Mouse (Mus musculus) midbrain, postnatal 0 days (tissue): ENCODE results near the gene Gm42688. TPM values are rescaled to one million over a fixed set of nuclear protein-coding genes. Genes with fewer than 3 reads are reported as not detected.

Experiments used
- ATAC-seq: fragments of 200-750 bp; cut with Nextera tagmentation; 2 replicates; pipeline ENCODE4 v1.8.0; 2017; ENCODE audit warnings: moderate number of reproducible peaks, mild to moderate bottlenecking, moderate TSS enrichment, moderate library complexity; ENCODE audit not compliant: low FRiP score
- DNase-seq: peaks from one replicate; pipeline ENCODE4 v3.0.0-alpha.2; 2015; ENCODE audit warnings: low spot score
- H3K27ac ChIP-seq: fragments of 300-500 bp; sonication (generic); 2 replicates; pipeline ENCODE4 v1.5.1; 2014; ENCODE audit warnings: low read depth, mild to moderate bottlenecking, low read length, mixed read lengths
- H3K27me3 ChIP-seq: fragments of 300-500 bp; sonication (generic); 2 replicates; pipeline ENCODE4 v1.6.1; 2014; ENCODE audit warnings: low read length, control low read depth, mixed read lengths; ENCODE audit not compliant: insufficient read depth
- H3K36me3 ChIP-seq: fragments of 300-500 bp; sonication (generic); 2 replicates; pipeline ENCODE4 v1.6.1; 2014; ENCODE audit warnings: low read length, control low read depth, mixed read lengths; ENCODE audit not compliant: insufficient read depth
- H3K4me1 ChIP-seq: fragments of 300-500 bp; sonication (generic); 2 replicates; pipeline ENCODE4 v1.6.1; 2014; ENCODE audit warnings: mild to moderate bottlenecking, control low read depth, antibody characterized with exemption, low read length, mixed read lengths; ENCODE audit not compliant: insufficient read depth
- H3K4me2 ChIP-seq: fragments of 300-500 bp; sonication (generic); 2 replicates; pipeline ENCODE4 v1.6.1; 2014; ENCODE audit warnings: low read depth, mild to moderate bottlenecking, low read length, mixed read lengths; ENCODE audit not compliant: poor library complexity, severe bottlenecking
- H3K4me3 ChIP-seq: fragments of 300-500 bp; sonication (generic); 2 replicates; pipeline ENCODE4 v1.5.1; 2014; ENCODE audit warnings: low read depth, mild to moderate bottlenecking, low read length, moderate library complexity
- H3K9ac ChIP-seq: fragments of 300-500 bp; sonication (generic); replicated peaks from 2 replicates; pipeline ENCODE4 v1.6.1; 2014; ENCODE audit warnings: mild to moderate bottlenecking, low read length, moderate library complexity, mixed read lengths; ENCODE audit not compliant: poor library complexity, severe bottlenecking
- H3K9me3 ChIP-seq: fragments of 300-500 bp; sonication (generic); 2 replicates; pipeline ENCODE4 v1.6.1; 2016; ENCODE audit warnings: low read length, control low read depth
- CTCF ChIP-seq: IDR thresholded peaks from 2 replicates; pipeline ENCODE4 v1.5.1; 2016; ENCODE audit warnings: antibody characterized with exemption, mild to moderate bottlenecking
- WGBS: fragments of 180-500 bp; shearing (Covaris S2); extraction: QIAGEN DNeasy Blood & Tissue Kit; methylation state at CpG from one replicate; pipeline ENCODE4 v1.1.7; 2014; 5-methylcytosine and 5-hydroxymethylcytosine counted together
- polyA plus RNA-seq: library from polyadenylated mRNA; unstranded; fragments of >200 nt; fragmentation: Nextera tagmentation; extraction: Ambion mirVana; gene quantifications from 2 replicates; pipeline ENCODE4 v1.2.1, GENCODE M21; 2015
- total RNA-seq: library from RNA; depleted of rRNA; stranded (reverse); fragments of >200 nt; gene quantifications from 2 replicates; pipeline ENCODE4 v1.2.3, GENCODE M21; 2014

Gm42688 gene
- total and polyA plus RNA-seq, 2 experiments from 2014 or later, result 3.5 to 4.4 TPM

DNA sequence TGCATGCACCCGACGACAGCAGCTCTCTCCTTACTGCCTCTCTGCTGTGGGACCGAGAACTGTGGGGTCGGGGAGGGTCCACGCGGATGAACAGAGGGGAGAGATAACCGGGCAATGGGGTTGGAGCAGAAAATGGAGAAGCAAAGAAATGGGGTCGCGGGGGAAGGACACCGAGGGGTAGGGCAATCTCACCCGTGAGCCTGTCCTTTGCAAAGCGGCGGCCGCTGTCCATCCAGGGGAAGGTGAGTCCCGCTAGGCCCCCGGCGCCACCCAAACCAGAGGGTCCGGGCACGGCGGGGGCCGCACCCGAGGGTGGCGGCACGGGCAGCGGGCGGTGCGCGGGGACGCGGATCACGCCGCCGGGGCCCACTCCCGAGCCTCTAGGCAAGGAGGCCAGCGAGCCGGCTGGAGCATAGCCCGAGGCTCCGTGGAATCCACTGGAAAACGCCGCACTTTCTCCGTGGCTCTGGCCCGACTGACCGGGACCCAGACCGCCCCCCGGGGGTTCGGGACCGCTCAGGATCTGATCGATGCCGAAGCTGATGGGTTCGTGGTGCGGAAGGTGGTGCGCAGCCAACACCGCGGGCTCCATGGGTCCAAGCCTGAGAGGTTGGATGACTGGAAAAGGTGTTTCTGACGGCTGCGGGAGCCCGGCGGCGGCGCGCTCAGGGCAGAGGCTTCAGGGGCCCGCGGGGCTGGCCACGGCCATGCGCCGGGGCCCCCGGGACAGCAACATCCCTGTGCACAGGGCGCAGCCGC is 31.8 kb upstream of the Gm42688 start:
- no peaks in the 10 kb centered on the region for H3K9me3 ChIP-seq
- H3K27ac ChIP-seq, result no peak overlapping the region
- ATAC-seq (no peak), DNase-seq (no peak)
- 0 out of 2 replicates have a peak overlapping the region, but pooled peaks have one; percentile 1 for H3K4me3 ChIP-seq
- no peaks in the 10 kb centered on the region for H3K36me3 ChIP-seq
- 2% methylated on average over 69 of the region's 69 CpGs for WGBS
- H3K4me2 ChIP-seq, result no peak overlapping the region
- no peak overlapping the region for H3K9ac ChIP-seq
- peaks cover 3% of the 10 kb centered on the region; the same call in 1 of the 2 replicates for H3K4me1 ChIP-seq
- no peak for TF ChIP-seq CTCF
- H3K27me3 ChIP-seq, result peaks cover 87% of the 10 kb centered on the region

DNA sequence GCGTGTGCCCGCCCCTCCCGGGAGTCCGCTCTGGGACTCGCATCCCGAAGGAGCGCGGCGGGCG is 31.3 kb upstream of the Gm42688 start, which contains the start of gene Tlx2:
Gene Tlx2 (minus strand): TSS at position 47 of the 64 bp plus-strand sequence.
- no peak for TF ChIP-seq CTCF
- H3K27me3 ChIP-seq, result peaks cover 87% of the 10 kb centered on the region
- H3K27ac ChIP-seq, result no peak within 1 kb of the TSS
- no peak within 1 kb of the TSS for H3K4me2 ChIP-seq
- no peaks in the 10 kb centered on the region for H3K36me3 ChIP-seq
- no peak within 1 kb of the TSS for H3K9ac ChIP-seq
- peaks cover 3% of the 10 kb centered on the region; the same call in 1 of the 2 replicates for H3K4me1 ChIP-seq
- whole genome bisulfite sequencing, result 5% methylated on average over 10 of the region's 10 CpGs
- H3K9me3 ChIP-seq, result no peaks in the 10 kb centered on the region
- H3K4me3 ChIP-seq, result peak within 1 kb of the TSS; percentile 12; the same call in 1 of the 2 replicates
- ATAC-seq (no peak), DNase-seq (no peak)

DNA sequence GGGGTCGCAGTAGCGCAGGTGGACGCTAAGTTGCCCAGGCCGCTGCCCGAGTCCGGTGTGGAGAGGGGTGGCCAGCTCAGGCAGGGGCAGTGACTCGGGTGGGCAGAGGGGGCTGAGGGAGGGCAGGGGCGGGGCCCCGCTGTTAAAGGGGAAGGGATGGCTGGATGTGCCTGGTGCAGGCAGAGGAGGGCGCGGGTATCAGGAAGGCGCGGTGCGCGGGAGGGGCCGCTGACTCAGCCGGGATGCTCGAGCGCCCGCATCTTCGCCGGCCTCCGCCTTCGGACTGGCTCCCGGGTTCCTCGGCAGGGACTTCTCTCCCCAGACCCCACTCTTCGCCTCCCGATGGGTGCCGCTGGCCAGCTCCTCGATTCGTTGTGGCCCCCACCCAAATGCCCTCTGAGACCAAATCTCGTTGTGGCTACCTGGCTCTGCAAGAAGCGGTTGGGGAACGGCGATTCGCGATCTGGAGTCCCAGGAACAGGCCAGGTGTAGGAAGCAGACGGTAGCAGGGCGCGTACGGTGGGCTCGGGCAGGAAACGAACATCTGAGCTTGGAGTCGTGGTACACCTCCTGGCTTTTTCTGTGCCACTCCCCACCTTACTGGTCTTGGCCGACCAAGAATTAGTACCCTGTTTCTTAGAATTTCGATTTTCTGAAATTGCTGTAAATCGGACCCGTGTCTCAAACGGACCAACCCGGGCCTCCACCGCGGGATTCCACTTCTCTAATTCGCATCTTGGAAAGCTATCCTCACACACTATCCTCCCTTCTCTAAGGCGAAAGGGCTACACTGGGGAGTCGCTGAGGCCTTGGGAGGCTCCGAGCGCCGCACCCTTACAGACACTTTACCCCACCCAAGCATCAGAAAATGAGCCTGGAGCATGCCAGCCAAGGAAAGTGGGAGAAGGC is 30.9 kb upstream of the Gm42688 start:
- Histone ChIP-seq H3K4me1 (peaks cover 3% of the 10 kb centered on the region; the same call in 1 of the 2 replicates), H3K27me3 (peaks cover 83% of the 10 kb centered on the region), H3K36me3 (no peaks in the 10 kb centered on the region), H3K4me2 (no peak overlapping the region), H3K9me3 (no peaks in the 10 kb centered on the region), H3K27ac (no peak overlapping the region), H3K4me3 (0 out of 2 replicates have a peak overlapping the region, but pooled peaks have one; percentile 1), H3K9ac (no peak overlapping the region)
- under 1% methylated on average over 56 of the region's 58 CpGs for WGBS
- TF ChIP-seq CTCF, result no peak
- DNase-seq (no peak), ATAC-seq (no peak)

DNA sequence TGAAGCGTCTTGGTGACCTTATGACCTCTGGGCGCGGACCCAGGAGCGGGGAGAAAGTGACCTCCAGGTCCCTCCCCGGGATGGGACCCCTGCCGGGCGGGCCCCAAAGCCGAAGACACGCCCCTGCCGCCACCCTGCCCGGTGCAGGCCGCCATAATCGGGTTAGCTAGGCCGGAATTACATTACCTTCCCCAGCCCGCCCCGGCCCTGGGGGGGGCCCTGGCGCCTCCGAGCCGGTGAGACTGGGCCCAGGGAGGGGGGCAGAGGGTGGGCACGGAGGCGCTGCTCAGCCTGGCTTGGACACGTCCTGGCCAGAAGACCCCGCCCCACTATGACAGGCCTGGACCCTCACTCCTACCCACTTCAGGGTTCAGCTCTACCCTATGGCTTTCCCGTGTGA is 30.2 kb upstream of the Gm42688 start:
- Histone ChIP-seq H3K36me3 (no peaks in the 10 kb centered on the region), H3K9me3 (no peaks in the 10 kb centered on the region), H3K4me1 (peaks cover 3% of the 10 kb centered on the region; the same call in 1 of the 2 replicates), H3K9ac (no peak overlapping the region), H3K4me3 (no peak overlapping the region), H3K4me2 (no peak overlapping the region), H3K27ac (no peak overlapping the region), H3K27me3 (peaks cover 80% of the 10 kb centered on the region)
- DNase-seq (no peak), ATAC-seq (0 out of 2 replicates have a peak, but pooled peaks have one; percentile 8)
- TF ChIP-seq CTCF, result no peak
- WGBS, result 0% methylated on average over 24 of the region's 24 CpGs

DNA sequence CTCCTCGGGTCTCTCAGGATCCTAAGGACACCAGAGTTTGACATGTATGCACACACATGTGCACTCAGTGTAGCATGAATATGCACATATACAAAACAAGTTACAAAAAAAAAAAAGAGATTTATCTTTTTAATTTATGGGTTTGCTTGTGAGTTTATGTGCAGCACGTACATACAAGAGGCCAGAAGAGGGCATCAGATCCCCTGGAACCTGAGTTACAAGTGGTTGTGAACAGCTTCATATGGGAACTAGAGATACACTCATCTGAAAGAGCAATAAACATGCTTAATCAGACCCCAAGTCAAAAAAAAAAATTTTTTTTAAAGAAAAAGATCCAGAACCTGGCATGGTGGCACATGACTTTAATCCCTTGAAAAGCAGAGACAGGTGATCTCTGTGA is 26.4 kb upstream of the Gm42688 start:
- H3K27ac ChIP-seq, result no peak overlapping the region
- H3K4me2 ChIP-seq, result no peak overlapping the region
- peaks cover 50% of the 10 kb centered on the region for H3K27me3 ChIP-seq
- H3K36me3 ChIP-seq, result no peaks in the 10 kb centered on the region
- TF ChIP-seq CTCF, result peak; percentile 34; the same call in 1 of the 2 replicates
- 14% methylated on average over 2 of the region's 2 CpGs for WGBS
- no peaks in the 10 kb centered on the region for H3K9me3 ChIP-seq
- DNase-seq, result no peak
- H3K9ac ChIP-seq, result no peak overlapping the region
- H3K4me3 ChIP-seq, result no peak overlapping the region
- peaks cover 11% of the 10 kb centered on the region for H3K4me1 ChIP-seq
- ATAC-seq, result no peak
